Mouse (Mus musculus): ENCODE results near the gene Atp6v0e. TPM values are rescaled to one million over a fixed set of nuclear protein-coding genes. Genes with fewer than 3 reads are reported as not detected.

Gene Atp6v0e
- polyA plus RNA-seq, 1 experiment from 2014 or later: 311 TPM

Other genes starting within 250 kb of the Atp6v0e start
- gene Neurl1b, start 248.4 kb upstream of the Atp6v0e start, polyA plus RNA-seq (2015; fragmentation: Nextera tagmentation; extraction: Ambion mirVana): 1.5 and 1.6 TPM in 2 replicates
- gene Ergic1, start 101.7 kb upstream of the Atp6v0e start, polyA plus RNA-seq (2015; fragmentation: Nextera tagmentation; extraction: Ambion mirVana): 88.6 and 91.2 TPM in 2 replicates
- 12.2 and 14.4 TPM in 2 replicates for gene Dusp1, start 101.1 kb upstream of the Atp6v0e start, polyA plus RNA-seq (2015; fragmentation: Nextera tagmentation; extraction: Ambion mirVana)
- 8.1 and 9.4 TPM in 2 replicates for gene Crebrf, start 52.4 kb downstream of the Atp6v0e start, polyA plus RNA-seq (2015; fragmentation: Nextera tagmentation; extraction: Ambion mirVana)
- 47.6 and 52.0 TPM in 2 replicates for gene Bnip1, start 117.8 kb downstream of the Atp6v0e start, polyA plus RNA-seq (2015; fragmentation: Nextera tagmentation; extraction: Ambion mirVana)
- 0.09 TPM in 1 of 2 replicates, not detected in the other for gene Nkx2-5, start 181.8 kb downstream of the Atp6v0e start, polyA plus RNA-seq (2015; fragmentation: Nextera tagmentation; extraction: Ambion mirVana)